Mouse (Mus musculus) limb, embryonic 15.5 days (tissue): ENCODE data around the gene Aanat. TPM values are rescaled to one million over a fixed set of nuclear protein-coding genes. Genes with fewer than 3 reads are reported as not detected.

Source experiments
- ATAC-seq: fragments of 200-750 bp; cut with Nextera tagmentation; 2 replicates; pipeline ENCODE4 v1.8.0; 2017; ENCODE audit warnings: low read depth, moderate TSS enrichment; ENCODE audit not compliant: insufficient number of reproducible peaks, low FRiP score, low TSS enrichment
- H3K27ac ChIP-seq: fragments of 300-500 bp; sonication (generic); 2 replicates; pipeline ENCODE4 v1.5.1; 2015; ENCODE audit warnings: moderate library complexity, mild to moderate bottlenecking, inconsistent platforms
- H3K27me3 ChIP-seq: fragments of 300-500 bp; sonication (generic); 2 replicates; pipeline ENCODE4 v1.6.1; 2015; ENCODE audit warnings: inconsistent platforms
- H3K36me3 ChIP-seq: fragments of 300-500 bp; sonication (generic); 2 replicates; pipeline ENCODE4 v1.6.1; 2015; ENCODE audit warnings: inconsistent platforms
- H3K4me1 ChIP-seq: fragments of 300-500 bp; sonication (generic); 2 replicates; pipeline ENCODE4 v1.6.1; 2015; ENCODE audit warnings: inconsistent platforms
- H3K4me2 ChIP-seq: fragments of 300-500 bp; sonication (generic); 2 replicates; pipeline ENCODE4 v1.6.1; 2015; ENCODE audit warnings: mild to moderate bottlenecking, inconsistent platforms
- H3K4me3 ChIP-seq: fragments of 300-500 bp; sonication (generic); 2 replicates; pipeline ENCODE4 v1.5.1; 2015; ENCODE audit warnings: mild to moderate bottlenecking, inconsistent platforms
- H3K9ac ChIP-seq: fragments of 300-500 bp; sonication (generic); 2 replicates; pipeline ENCODE4 v1.6.1; 2015; ENCODE audit warnings: inconsistent platforms
- H3K9me3 ChIP-seq: fragments of 300-500 bp; sonication (generic); 2 replicates; pipeline ENCODE4 v1.6.1; 2016; ENCODE audit warnings: inconsistent platforms
- WGBS: fragments of 180-500 bp; shearing (Covaris S2); methylation state at CpG from one replicate; pipeline ENCODE4 v1.1.7; 2015; 5-methylcytosine and 5-hydroxymethylcytosine counted together
- polyA plus RNA-seq: library from polyadenylated mRNA; unstranded; fragments of >200 nt; fragmentation: Nextera tagmentation; extraction: Ambion mirVana; gene quantifications from 2 replicates; pipeline ENCODE4 v1.2.1, GENCODE M21; 2015

The Aanat gene
- not detected in 2 replicates for polyA plus RNA-seq

GRCm38 (mm10) chr11:116586310-116586709, at the start of gene Aanat:
Gene Aanat, plus strand, starts transcription at chr11:116586432.
- H3K9ac ChIP-seq: no peak within 1 kb of the TSS
- H3K27me3 ChIP-seq: peaks cover 3% of the 10 kb centered on the region; the same call in 1 of the 2 replicates
- H3K4me2 ChIP-seq: peak within 1 kb of the TSS; percentile 20; the same call in 1 of the 2 replicates
- no peaks in the 10 kb centered on the region for H3K9me3 ChIP-seq
- no peak within 1 kb of the TSS for H3K4me3 ChIP-seq
- 67% methylated on average over 5 of the region's 5 CpGs for WGBS
- no peak within 1 kb of the TSS for H3K27ac ChIP-seq
- H3K36me3 ChIP-seq: no peaks in the 10 kb centered on the region
- ATAC-seq: no peak
- peaks cover 16% of the 10 kb centered on the region for H3K4me1 ChIP-seq

GRCm38 (mm10) chr11:116536685-116537084, 49.5 kb upstream of the Aanat start:
- no peak overlapping the region for H3K4me3 ChIP-seq
- H3K9ac ChIP-seq: no peak overlapping the region
- peaks cover 46% of the 10 kb centered on the region for H3K36me3 ChIP-seq
- H3K27me3 ChIP-seq: peaks cover 32% of the 10 kb centered on the region
- no peak overlapping the region for H3K27ac ChIP-seq
- peaks cover 24% of the 10 kb centered on the region for H3K4me1 ChIP-seq
- H3K9me3 ChIP-seq: no peaks in the 10 kb centered on the region
- no peak overlapping the region for H3K4me2 ChIP-seq
- no peak for ATAC-seq
- 90% methylated on average over 7 of the region's 7 CpGs for WGBS

GRCm38 (mm10) chr11:116537388-116537787, 48.8 kb upstream of the Aanat start:
- Histone ChIP-seq H3K4me3 (no peak overlapping the region), H3K27ac (no peak overlapping the region), H3K9me3 (no peaks in the 10 kb centered on the region), H3K4me2 (no peak overlapping the region), H3K4me1 (peaks cover 17% of the 10 kb centered on the region), H3K9ac (no peak overlapping the region), H3K27me3 (peaks cover 25% of the 10 kb centered on the region), H3K36me3 (peaks cover 53% of the 10 kb centered on the region)
- WGBS: 75% methylated on average over 5 of the region's 5 CpGs
- ATAC-seq: no peak

- H3K4me3 ChIP-seq: no peak overlapping the region
- peaks cover 61% of the 10 kb centered on the region for H3K36me3 ChIP-seq
- peaks cover 10% of the 10 kb centered on the region for H3K4me1 ChIP-seq
- no peak overlapping the region for H3K9ac ChIP-seq
- peaks cover 18% of the 10 kb centered on the region for H3K27me3 ChIP-seq
- H3K27ac ChIP-seq: no peak overlapping the region; the same call in 1 of the 2 replicates
- WGBS: 83% methylated on average over 12 of the region's 12 CpGs
- H3K4me2 ChIP-seq: no peak overlapping the region
- ATAC-seq: no peak
- no peaks in the 10 kb centered on the region for H3K9me3 ChIP-seq
Measured at GRCm38 (mm10) chr11:116538142-116538735, 48.0 kb upstream of the Aanat start.

- H3K4me2 ChIP-seq: no peak overlapping the region
- no peak overlapping the region for H3K4me3 ChIP-seq
- WGBS: 91% methylated on average over 11 of the region's 11 CpGs
- H3K9me3 ChIP-seq: no peaks in the 10 kb centered on the region
- peaks cover 89% of the 10 kb centered on the region for H3K36me3 ChIP-seq
- no peak overlapping the region for H3K27ac ChIP-seq
- H3K9ac ChIP-seq: no peak overlapping the region
- no peaks in the 10 kb centered on the region for H3K4me1 ChIP-seq
- ATAC-seq: no peak
- no peaks in the 10 kb centered on the region for H3K27me3 ChIP-seq
Measured at GRCm38 (mm10) chr11:116541183-116541582, 45.0 kb upstream of the Aanat start.

GRCm38 (mm10) chr11:116543110-116543509, 43.1 kb upstream of the Aanat start:
- Histone ChIP-seq H3K4me1 (no peaks in the 10 kb centered on the region), H3K27me3 (no peaks in the 10 kb centered on the region), H3K4me3 (no peak overlapping the region), H3K9ac (no peak overlapping the region), H3K9me3 (no peaks in the 10 kb centered on the region), H3K36me3 (peaks cover 98% of the 10 kb centered on the region), H3K27ac (no peak overlapping the region), H3K4me2 (no peak overlapping the region)
- WGBS: 85% methylated on average over 4 of the region's 4 CpGs
- ATAC-seq: no peak

- no peak overlapping the region for H3K4me3 ChIP-seq
- no peak overlapping the region for H3K9ac ChIP-seq
- no peak for ATAC-seq
- H3K27ac ChIP-seq: no peak overlapping the region
- H3K9me3 ChIP-seq: no peaks in the 10 kb centered on the region
- H3K4me1 ChIP-seq: peaks cover 19% of the 10 kb centered on the region
- no peaks in the 10 kb centered on the region for H3K27me3 ChIP-seq
- H3K36me3 ChIP-seq: peaks cover 63% of the 10 kb centered on the region
- no peak overlapping the region for H3K4me2 ChIP-seq
- 88% methylated on average over 17 of the region's 17 CpGs for WGBS
Measured at GRCm38 (mm10) chr11:116547296-116548060, 38.8 kb upstream of the Aanat start.

- Histone ChIP-seq H3K36me3 (peaks cover 50% of the 10 kb centered on the region), H3K4me2 (no peak overlapping the region), H3K4me1 (peaks cover 20% of the 10 kb centered on the region), H3K27ac (no peak overlapping the region), H3K27me3 (no peaks in the 10 kb centered on the region), H3K9me3 (no peaks in the 10 kb centered on the region), H3K4me3 (no peak overlapping the region), H3K9ac (no peak overlapping the region)
- WGBS: 93% methylated on average over 9 of the region's 9 CpGs
- no peak for ATAC-seq
Measured at GRCm38 (mm10) chr11:116548780-116549179, 37.5 kb upstream of the Aanat start.

GRCm38 (mm10) chr11:116549273-116550038, 36.8 kb upstream of the Aanat start:
- ATAC-seq: no peak
- Histone ChIP-seq H3K27ac (no peak overlapping the region), H3K4me2 (no peak overlapping the region), H3K36me3 (peaks cover 43% of the 10 kb centered on the region), H3K4me1 (peaks cover 24% of the 10 kb centered on the region), H3K4me3 (no peak overlapping the region), H3K9ac (no peak overlapping the region), H3K27me3 (no peaks in the 10 kb centered on the region), H3K9me3 (no peaks in the 10 kb centered on the region)
- WGBS: 85% methylated on average over 11 of the region's 11 CpGs

GRCm38 (mm10) chr11:116550748-116551147, 35.5 kb upstream of the Aanat start:
- H3K9ac ChIP-seq: no peak overlapping the region
- 0 out of 2 replicates have a peak overlapping the region, but pooled peaks have one; percentile 47 for H3K27ac ChIP-seq
- H3K27me3 ChIP-seq: no peaks in the 10 kb centered on the region
- H3K9me3 ChIP-seq: no peaks in the 10 kb centered on the region
- 47% methylated on average over 7 of the region's 7 CpGs for WGBS
- no peak overlapping the region for H3K4me2 ChIP-seq
- no peak overlapping the region for H3K4me3 ChIP-seq
- no peak for ATAC-seq
- H3K4me1 ChIP-seq: peaks cover 25% of the 10 kb centered on the region
- H3K36me3 ChIP-seq: peaks cover 30% of the 10 kb centered on the region

GRCm38 (mm10) chr11:116552194-116552593, 34.0 kb upstream of the Aanat start:
- peaks cover 34% of the 10 kb centered on the region for H3K4me1 ChIP-seq
- ATAC-seq: no peak
- H3K4me2 ChIP-seq: no peak overlapping the region
- H3K9me3 ChIP-seq: no peaks in the 10 kb centered on the region
- H3K4me3 ChIP-seq: no peak overlapping the region
- H3K27ac ChIP-seq: no peak overlapping the region
- H3K9ac ChIP-seq: no peak overlapping the region
- 48% methylated on average over 1 of the region's 1 CpGs for WGBS
- peaks cover 17% of the 10 kb centered on the region for H3K36me3 ChIP-seq
- no peaks in the 10 kb centered on the region for H3K27me3 ChIP-seq
